Mouse (Mus musculus): ENCODE results near the gene 1700001L19Rik. TPM values are rescaled to one million over a fixed set of nuclear protein-coding genes. Genes with fewer than 3 reads are reported as not detected.
A peak's percentile ranks its signal among the peaks of the same experiment; 100 is the strongest.
"Not testable (repeated sequence)": the region's sequence is repeated elsewhere in the genome, so short reads cannot be mapped to it uniquely, and the experiment has no call there.

Gene 1700001L19Rik
- not detected in 2 replicates for total RNA-seq (2014; fragmentation: Nextera tagmentation)
- total RNA-seq (2017) = 0.06 TPM in 1 of 2 replicates, not detected in the other
- polyA plus RNA-seq (2012) = not detected in 2 replicates

GRCm38 (mm10) chr13:68597199-68597598 is at the start of gene 1700001L19Rik:
Gene 1700001L19Rik, plus strand, starts transcription at chr13:68597421.
- TF ChIP-seq CTCF (IDR thresholded peaks at IDR 0.05; ENCODE audit: low read depth, low read length) (no peak), GATA1 (IDR thresholded peaks at IDR 0.05; ENCODE audit: borderline replicate concordance, low read length) (no peak), TAL1 (conservative IDR thresholded peaks at IDR 0.05; ENCODE audit: low read depth, low read length) (no peak), GATA2 (IDR thresholded peaks at IDR 0.05; ENCODE audit: borderline replicate concordance, low read depth, low read length) (no peak), POLR2AphosphoS5 (IDR thresholded peaks at IDR 0.05; ENCODE audit: insufficient replicate concordance, low read depth, low read length) (no peak)
- H3K4me3 ChIP-seq (ENCODE audit: low read depth, low read length) = no peak within 1 kb of the TSS
- H3K9me3 ChIP-seq (replicated peaks) = no peaks in the 10 kb centered on the region; the same call in 1 of the 2 replicates
- H3K4me1 ChIP-seq (ENCODE audit: insufficient read depth, low read depth, low read length) = no peaks in the 10 kb centered on the region
- peaks cover 18% of the 10 kb centered on the region for H3K36me3 ChIP-seq (replicated peaks)
- no peaks in the 10 kb centered on the region for H3K27me3 ChIP-seq (ENCODE audit: insufficient read depth, low read length)
- ATAC-seq (ENCODE audit: extremely low read depth, insufficient number of reproducible peaks, low FRiP score, poor library complexity, severe bottlenecking) = no peak
- no peak for DNase-seq (ENCODE audit: low spot score)

- H3K36me3 ChIP-seq (replicated peaks); H3K4me3 ChIP-seq (ENCODE audit: low read depth, low read length); H3K9me3 ChIP-seq (replicated peaks); H3K4me1 ChIP-seq (ENCODE audit: insufficient read depth, low read depth, low read length); H3K27me3 ChIP-seq (ENCODE audit: insufficient read depth, low read length); ATAC-seq (ENCODE audit: extremely low read depth, insufficient number of reproducible peaks, low FRiP score, poor library complexity, severe bottlenecking); DNase-seq (ENCODE audit: low spot score): not testable (repeated sequence)
Observed at GRCm38 (mm10) chr13:68553391-68553790, 43.8 kb upstream of the 1700001L19Rik start.

GRCm38 (mm10) chr13:68568110-68568509 is 29.1 kb upstream of the 1700001L19Rik start:
- no peak for DNase-seq (ENCODE audit: low spot score)
- Histone ChIP-seq H3K9me3 (replicated peaks) (no peaks in the 10 kb centered on the region), H3K27me3 (ENCODE audit: insufficient read depth, low read length) (no peaks in the 10 kb centered on the region), H3K4me1 (ENCODE audit: insufficient read depth, low read depth, low read length) (no peaks in the 10 kb centered on the region; the same call in 1 of the 2 replicates), H3K36me3 (replicated peaks) (peaks cover 93% of the 10 kb centered on the region), H3K4me3 (ENCODE audit: low read depth, low read length) (no peak overlapping the region)
- TF ChIP-seq TAL1 (conservative IDR thresholded peaks at IDR 0.05; ENCODE audit: low read depth, low read length) (no peak), CTCF (IDR thresholded peaks at IDR 0.05; ENCODE audit: low read depth, low read length) (no peak), GATA1 (IDR thresholded peaks at IDR 0.05; ENCODE audit: borderline replicate concordance, low read length) (no peak), POLR2AphosphoS5 (IDR thresholded peaks at IDR 0.05; ENCODE audit: insufficient replicate concordance, low read depth, low read length) (no peak)
- ATAC-seq (ENCODE audit: extremely low read depth, insufficient number of reproducible peaks, low FRiP score, poor library complexity, severe bottlenecking) = no peak

- Histone ChIP-seq H3K9me3 (replicated peaks) (no peaks in the 10 kb centered on the region), H3K4me3 (ENCODE audit: low read depth, low read length) (no peak overlapping the region), H3K36me3 (replicated peaks) (peaks cover 93% of the 10 kb centered on the region), H3K27me3 (ENCODE audit: insufficient read depth, low read length) (no peaks in the 10 kb centered on the region), H3K4me1 (ENCODE audit: insufficient read depth, low read depth, low read length) (no peaks in the 10 kb centered on the region; the same call in 1 of the 2 replicates)
- ATAC-seq (ENCODE audit: extremely low read depth, insufficient number of reproducible peaks, low FRiP score, poor library complexity, severe bottlenecking) (no peak), DNase-seq (ENCODE audit: low spot score) (no peak)
- TF ChIP-seq POLR2AphosphoS5 (IDR thresholded peaks at IDR 0.05; ENCODE audit: insufficient replicate concordance, low read depth, low read length) = no peak
Observed at GRCm38 (mm10) chr13:68568548-68568947, 28.7 kb upstream of the 1700001L19Rik start.

- ATAC-seq (ENCODE audit: extremely low read depth, insufficient number of reproducible peaks, low FRiP score, poor library complexity, severe bottlenecking) (peak; percentile 64), DNase-seq (ENCODE audit: low spot score) (peak; percentile 25)
- H3K36me3 ChIP-seq (replicated peaks) = peaks cover 91% of the 10 kb centered on the region
- no peaks in the 10 kb centered on the region; the same call in 1 of the 2 replicates for H3K4me1 ChIP-seq (ENCODE audit: insufficient read depth, low read depth, low read length)
- H3K27me3 ChIP-seq (ENCODE audit: insufficient read depth, low read length) = no peaks in the 10 kb centered on the region
- no peak for TF ChIP-seq POLR2AphosphoS5 (IDR thresholded peaks at IDR 0.05; ENCODE audit: insufficient replicate concordance, low read depth, low read length)
- TF ChIP-seq CTCF (IDR thresholded peaks at IDR 0.05; ENCODE audit: low read depth, low read length) = peak; percentile 46; the same call in 1 of the 2 replicates
- no peaks in the 10 kb centered on the region for H3K9me3 ChIP-seq (replicated peaks)
- H3K4me3 ChIP-seq (ENCODE audit: low read depth, low read length) = no peak overlapping the region
Observed at GRCm38 (mm10) chr13:68569589-68570336, 27.5 kb upstream of the 1700001L19Rik start.

- Histone ChIP-seq H3K36me3 (replicated peaks) (peaks cover 91% of the 10 kb centered on the region), H3K4me1 (ENCODE audit: insufficient read depth, low read depth, low read length) (no peaks in the 10 kb centered on the region; the same call in 1 of the 2 replicates), H3K4me3 (ENCODE audit: low read depth, low read length) (no peak overlapping the region), H3K9me3 (replicated peaks) (no peaks in the 10 kb centered on the region), H3K27me3 (ENCODE audit: insufficient read depth, low read length) (no peaks in the 10 kb centered on the region)
- TF ChIP-seq POLR2AphosphoS5 (IDR thresholded peaks at IDR 0.05; ENCODE audit: insufficient replicate concordance, low read depth, low read length) = no peak
- no peak for TF ChIP-seq GATA2 (IDR thresholded peaks at IDR 0.05; ENCODE audit: borderline replicate concordance, low read depth, low read length)
- no peak for TF ChIP-seq CTCF (IDR thresholded peaks at IDR 0.05; ENCODE audit: low read depth, low read length)
- TF ChIP-seq TAL1 (conservative IDR thresholded peaks at IDR 0.05; ENCODE audit: low read depth, low read length) = no peak
- TF ChIP-seq GATA1 (IDR thresholded peaks at IDR 0.05; ENCODE audit: borderline replicate concordance, low read length) = no peak
- ATAC-seq (ENCODE audit: extremely low read depth, insufficient number of reproducible peaks, low FRiP score, poor library complexity, severe bottlenecking) = no peak
- no peak for DNase-seq (ENCODE audit: low spot score)
Observed at GRCm38 (mm10) chr13:68572247-68572646, 25.0 kb upstream of the 1700001L19Rik start.

All from G1E (cell line).